Mouse (Mus musculus): ENCODE data around the gene Ncoa7. TPM values are rescaled to one million over a fixed set of nuclear protein-coding genes. Genes with fewer than 3 reads are reported as not detected.

The Ncoa7 gene
- total RNA-seq, 2 experiments from 2014 or later, result 97.6 to 103 TPM

DNA sequence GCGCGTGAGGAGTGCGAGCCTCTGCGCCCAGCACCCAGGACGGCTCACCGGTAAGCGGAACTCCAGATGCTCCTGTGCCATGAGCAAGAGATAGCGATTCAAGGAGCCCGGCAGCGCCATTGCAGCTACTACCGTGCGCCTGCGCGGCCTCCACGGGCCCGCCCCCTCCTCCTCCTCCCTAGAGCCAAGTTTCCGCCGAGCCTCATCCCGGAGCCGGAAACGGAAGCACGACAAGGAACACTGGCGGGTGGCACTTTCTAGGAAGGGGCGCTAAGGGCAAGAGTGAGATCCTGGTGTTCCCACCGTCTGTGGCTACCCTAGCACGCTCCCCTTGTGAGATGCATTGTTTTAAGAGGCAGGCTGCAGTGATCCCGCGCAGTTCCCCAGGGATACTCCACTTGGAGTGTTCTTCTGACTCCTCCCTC is 202.6 kb downstream of the Ncoa7 start, which contains the start of gene Trmt11:
Gene Trmt11, minus strand, starts transcription at position 208 of the 425 bp plus-strand sequence.
- peak; percentile 92 to 94 for DNase-seq (ENCODE audit: low spot score in 2 of 2)

DNA sequence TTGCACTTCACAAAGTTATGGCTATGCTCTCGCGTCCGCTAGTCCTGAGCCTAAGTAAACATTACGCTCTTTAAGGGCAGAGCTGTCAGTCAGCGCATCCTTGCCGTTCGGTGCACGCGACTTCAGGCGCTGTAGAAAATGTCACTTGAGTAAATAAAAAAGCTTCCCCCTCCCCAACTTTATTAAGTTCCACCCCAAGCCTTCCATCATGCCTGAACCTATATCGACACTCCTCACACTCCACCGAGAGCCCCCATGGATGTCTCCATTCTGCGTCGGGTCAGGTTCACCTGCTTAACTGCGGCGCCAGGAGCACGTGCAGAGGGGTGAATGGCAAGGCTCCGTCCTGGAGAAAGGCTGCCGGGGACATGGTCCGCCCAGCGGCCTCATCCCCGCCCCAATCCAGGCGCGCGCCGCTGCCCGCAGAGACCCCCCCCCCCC is 203.0 kb downstream of the Ncoa7 start:
- no peak for DNase-seq (ENCODE audit: low spot score in 2 of 2)

DNA sequence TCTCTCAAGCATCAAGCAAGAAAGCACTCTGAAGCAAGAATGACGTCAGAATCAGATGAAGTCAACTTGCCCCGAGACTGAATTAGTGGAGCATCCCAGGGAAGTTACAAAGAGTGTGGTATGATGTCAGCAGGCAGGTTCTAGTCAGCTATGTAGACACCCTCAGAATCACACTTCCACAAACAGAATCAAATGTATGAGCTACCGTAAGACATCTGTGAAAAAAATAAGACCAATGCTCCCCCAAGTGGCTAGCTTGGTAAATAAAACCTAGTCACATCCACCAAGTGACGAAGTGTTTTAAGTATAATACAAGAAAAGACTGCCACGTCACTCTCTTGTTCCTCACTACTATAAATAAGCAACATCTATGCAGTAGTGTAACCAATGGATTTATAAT is 216.1 kb downstream of the Ncoa7 start:
- DNase-seq (ENCODE audit: low spot score in 2 of 2), result peak; percentile 15 to 27

DNA sequence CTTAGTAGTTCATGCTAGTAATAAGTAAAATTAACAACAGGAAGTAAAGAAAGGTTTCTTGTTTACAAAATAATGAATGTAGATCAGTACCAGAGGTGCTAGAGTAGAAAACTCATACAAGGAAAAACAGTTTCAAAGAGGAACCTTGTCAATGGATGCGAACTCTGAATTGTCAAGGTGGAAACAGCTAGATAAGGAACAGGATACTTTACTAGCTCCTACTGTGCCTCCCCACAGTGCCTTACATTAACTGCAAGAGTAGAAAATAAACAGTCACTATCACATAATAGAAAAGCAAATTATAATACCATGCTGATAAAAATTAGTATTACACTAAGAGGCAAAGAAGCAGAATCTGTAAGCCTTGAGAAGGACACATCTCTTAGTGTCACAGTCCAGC is 217.4 kb downstream of the Ncoa7 start:
- DNase-seq (ENCODE audit: low spot score in 2 of 2), result no peak

Other genes starting within 250 kb of the Ncoa7 start
- 1 to 10 TPM; 9.7 to 9.9 TPM for gene Trmt11, start 202.6 kb downstream of the Ncoa7 start, total RNA-seq (2021)
- 10 to 100 TPM; 48.9 to 49.9 TPM for gene Hint3, start 173.7 kb downstream of the Ncoa7 start, total RNA-seq (2021)
- gene Hey2, start 39.5 kb upstream of the Ncoa7 start, total RNA-seq (2021), result 1 to 10 TPM; 6.1 to 6.6 TPM

All from left cerebral cortex, adult 18-20 months (tissue).